Mouse (Mus musculus) CH12.LX (cell line): Measurements from ENCODE around the gene Cpa2. TPM values are rescaled to one million over a fixed set of nuclear protein-coding genes. Genes with fewer than 3 reads are reported as not detected.

Experiments
- DNase-seq: peaks from one replicate; pipeline ENCODE4 v3.0.0-alpha.2; 2013; ENCODE audit errors: extremely low read depth
- H3K27ac ChIP-seq: 2 replicates; pipeline ENCODE4 v1.5.1; 2012; ENCODE audit warnings: low read depth, mild to moderate bottlenecking, control low read depth, moderate library complexity; ENCODE audit not compliant: insufficient read depth
- H3K27me3 ChIP-seq: replicated peaks from 2 replicates; pipeline ENCODE3; 2012; ENCODE audit warnings: inconsistent platforms
- H3K36me3 ChIP-seq, 2 experiments: replicated peaks in 1 of 2; 2 replicates each; pipeline versions ENCODE3 to v1.6.1; 2012; ENCODE audit warnings: inconsistent platforms in 1 of 2, low read length in 1 of 2, mild to moderate bottlenecking in 1 of 2, mixed read lengths in 1 of 2, moderate library complexity in 1 of 2; ENCODE audit not compliant: control insufficient read depth in 1 of 2, insufficient read depth in 1 of 2
- H3K4me1 ChIP-seq, 2 experiments: 2 replicates each; pipeline ENCODE4 v1.6.1; 2012; ENCODE audit warnings: inconsistent platforms in 1 of 2, moderate library complexity in 1 of 2; ENCODE audit not compliant: insufficient read depth in 2 of 2, control insufficient read depth in 1 of 2
- H3K4me2 ChIP-seq: 2 replicates; pipeline ENCODE4 v1.6.1; 2012; ENCODE audit warnings: low read depth, mild to moderate bottlenecking, control low read depth; ENCODE audit not compliant: poor library complexity, insufficient read depth, severe bottlenecking
- H3K4me3 ChIP-seq, 3 experiments: fragments of 150-350 bp in 1 of 3; sonication (generic) in 1 of 3; replicated peaks in 1 of 3; 2 replicates each; pipeline versions ENCODE3 to v1.5.1; 2011 to 2012; ENCODE audit warnings: low read depth in 2 of 3, low read length in 2 of 3, mild to moderate bottlenecking in 2 of 3, moderate library complexity in 2 of 3, control low read depth in 1 of 3, improper control_type of control experiment in 1 of 3, inconsistent platforms in 1 of 3, mixed read lengths in 1 of 3; ENCODE audit not compliant: poor library complexity in 1 of 3
- H3K79me2 ChIP-seq: replicated peaks from 2 replicates; pipeline ENCODE4 v1.6.1; 2012; ENCODE audit warnings: mild to moderate bottlenecking, moderate library complexity; ENCODE audit not compliant: control insufficient read depth, poor library complexity, insufficient read depth, severe bottlenecking; ENCODE audit errors: extremely low read depth
- H3K9ac ChIP-seq: 2 replicates; pipeline ENCODE4 v1.6.1; 2012; ENCODE audit warnings: low read depth, mild to moderate bottlenecking, control low read depth, moderate library complexity; ENCODE audit not compliant: insufficient read depth
- H3K9me3 ChIP-seq: replicated peaks from 2 replicates; pipeline ENCODE3; 2012; ENCODE audit warnings: low read length, inconsistent platforms, mixed read lengths
- CHD1 ChIP-seq: IDR thresholded peaks from 2 replicates; pipeline ENCODE4 v1.6.1; 2012; ENCODE audit warnings: low read depth, low read length, improper control_type of control experiment, inconsistent platforms
- CHD2 ChIP-seq: IDR thresholded peaks from 2 replicates; pipeline ENCODE4 v1.6.1; 2011; ENCODE audit warnings: low read length, improper control_type of control experiment
- CTCF ChIP-seq, 2 experiments: IDR thresholded peaks in 1 of 2; conservative IDR thresholded peaks in 1 of 2; 2 replicates each; pipeline ENCODE4 v1.5.1; 2011 to 2012; ENCODE audit warnings: low read depth in 2 of 2, low read length in 2 of 2, improper control_type of control experiment in 1 of 2, inconsistent platforms in 1 of 2, mild to moderate bottlenecking in 1 of 2, moderate library complexity in 1 of 2
- E2F4 ChIP-seq: IDR thresholded peaks from 2 replicates; pipeline ENCODE4 v1.6.1; 2011; ENCODE audit warnings: low read depth, low read length, improper control_type of control experiment; ENCODE audit not compliant: insufficient replicate concordance
- EP300 ChIP-seq: IDR thresholded peaks from 2 replicates; pipeline ENCODE4 v1.6.1; 2011; ENCODE audit warnings: low read length, improper control_type of control experiment
- ETS1 ChIP-seq: conservative IDR thresholded peaks from 2 replicates; pipeline ENCODE4 v1.6.1; 2012; ENCODE audit warnings: low read depth, mild to moderate bottlenecking, inconsistent platforms, low read length, improper control_type of control experiment, moderate library complexity
- GABPA ChIP-seq: IDR thresholded peaks from 2 replicates; pipeline ENCODE4 v1.6.1; 2012; ENCODE audit warnings: low read depth, low read length, improper control_type of control experiment, inconsistent platforms; ENCODE audit not compliant: insufficient replicate concordance
- HCFC1 ChIP-seq: IDR thresholded peaks from 2 replicates; pipeline ENCODE4 v1.6.1; 2012; ENCODE audit warnings: low read depth, mild to moderate bottlenecking, inconsistent platforms, low read length, improper control_type of control experiment
- JUND ChIP-seq: conservative IDR thresholded peaks from 2 replicates; pipeline ENCODE4 v1.6.1; 2011; ENCODE audit warnings: low read depth, low read length, improper control_type of control experiment
- MAFK ChIP-seq: IDR thresholded peaks from 2 replicates; pipeline ENCODE4 v1.6.1; 2011; ENCODE audit warnings: low read length, improper control_type of control experiment; ENCODE audit not compliant: insufficient replicate concordance
- MEF2A ChIP-seq: IDR thresholded peaks from 2 replicates; pipeline ENCODE4 v1.6.1; 2014; ENCODE audit warnings: low read depth, mild to moderate bottlenecking, inconsistent platforms, low read length, improper control_type of control experiment, borderline replicate concordance
- MYC ChIP-seq: IDR thresholded peaks from 2 replicates; pipeline ENCODE4 v1.6.1; 2011; ENCODE audit warnings: low read depth, mild to moderate bottlenecking, improper control_type of control experiment, low read length
- PAX5 ChIP-seq: IDR thresholded peaks from 2 replicates; pipeline ENCODE4 v1.6.1; 2012; ENCODE audit warnings: low read length, inconsistent platforms, mixed read lengths
- POLR2AphosphoS2 ChIP-seq: IDR thresholded peaks from 2 replicates; pipeline ENCODE4 v1.6.1; 2011; ENCODE audit warnings: low read depth, low read length, improper control_type of control experiment
- RAD21 ChIP-seq: IDR thresholded peaks from 2 replicates; pipeline ENCODE4 v1.6.1; 2011; ENCODE audit warnings: low read depth, mild to moderate bottlenecking, low read length, improper control_type of control experiment, moderate library complexity
- RCOR1 ChIP-seq: conservative IDR thresholded peaks from 2 replicates; pipeline ENCODE4 v1.6.1; 2012; ENCODE audit warnings: low read depth, mild to moderate bottlenecking, inconsistent platforms, low read length, improper control_type of control experiment
- SIN3A ChIP-seq: IDR thresholded peaks from 2 replicates; pipeline ENCODE4 v1.6.1; 2012; ENCODE audit warnings: low read length, improper control_type of control experiment, inconsistent platforms
- SMC3 ChIP-seq: IDR thresholded peaks from 2 replicates; pipeline ENCODE4 v1.6.1; 2011; ENCODE audit warnings: low read depth, low read length, improper control_type of control experiment
- TBP ChIP-seq: conservative IDR thresholded peaks from 2 replicates; pipeline ENCODE4 v1.6.1; 2011; ENCODE audit warnings: low read depth, low read length, improper control_type of control experiment
- TCF12 ChIP-seq: IDR thresholded peaks from 2 replicates; pipeline ENCODE4 v1.6.1; 2014; ENCODE audit warnings: low read depth, mild to moderate bottlenecking, inconsistent platforms, low read length, improper control_type of control experiment
- UBTF ChIP-seq: IDR thresholded peaks from 2 replicates; pipeline ENCODE4 v1.6.1; 2012; ENCODE audit warnings: low read depth, mild to moderate bottlenecking, inconsistent platforms, low read length, improper control_type of control experiment, moderate library complexity
- USF1 ChIP-seq: IDR thresholded peaks from 2 replicates; pipeline ENCODE4 v1.6.1; 2014; ENCODE audit warnings: low read depth, mild to moderate bottlenecking, inconsistent platforms, low read length, improper control_type of control experiment
- USF2 ChIP-seq: conservative IDR thresholded peaks from 2 replicates; pipeline ENCODE4 v1.6.1; 2011; ENCODE audit warnings: low read depth, low read length, improper control_type of control experiment
- ZNF384 ChIP-seq: IDR thresholded peaks from 2 replicates; pipeline ENCODE4 v1.6.1; 2012; ENCODE audit warnings: low read depth, low read length, improper control_type of control experiment, inconsistent platforms
- dilution Hi-C: fragments of 300-500 bp; cut with MboI; formaldehyde crosslinking; loops from 2 replicates; pipeline ENCODE4 v1.14.3; 2020; ENCODE audit warnings: low sequenced_read_pairs; ENCODE audit not compliant: extremely low pct_unique_long_range_greater_than_20kb, extremely low pct_ligation_motif_present
- in situ Hi-C: fragments of 300-500 bp; cut with MboI; formaldehyde crosslinking; loops from 3 replicates; pipeline ENCODE4 v1.14.3; 2019; ENCODE audit warnings: low sequenced_read_pairs, low pct_ligation_motif_present, low pct_unique_long_range_greater_than_20kb, mixed read lengths
- polyA plus RNA-seq: library from polyadenylated mRNA; unstranded; fragments of >175 nt; gene quantifications from 2 replicates; pipeline ENCODE4 v1.2.1, GENCODE M21; 2012; ENCODE audit warnings: low read depth; ENCODE audit not compliant: insufficient read length
- total RNA-seq, 2 experiments: library from RNA; depleted of rRNA; stranded (reverse); fragments of 300-350 nt in 1 of 2; fragments of >200 nt in 1 of 2; gene quantifications; 2 replicates each; pipeline ENCODE4 v1.2.3; 2012 to 2014

The Cpa2 gene
- total RNA-seq (2012; rRNA removed) (not detected in 2 replicates), total RNA-seq (2014; rRNA removed) (not detected in 2 replicates), polyA plus RNA-seq (not detected in 2 replicates)

GRCm38 (mm10) chr6:30541009-30541799 lies at the start of gene Cpa2:
Gene Cpa2 (plus strand): TSS chr6:30541582.
- H3K27me3 ChIP-seq, result no peaks in the 10 kb centered on the region
- H3K9ac ChIP-seq, result no peak within 1 kb of the TSS
- H3K36me3 ChIP-seq, result no peaks in the 10 kb centered on the region
- H3K4me1 ChIP-seq, result no peaks in the 10 kb centered on the region
- in situ Hi-C loops (no loop called here), dilution Hi-C loops (no loop called here)
- H3K9me3 ChIP-seq, result no peaks in the 10 kb centered on the region
- no peaks in the 10 kb centered on the region for H3K79me2 ChIP-seq
- H3K4me2 ChIP-seq, result no peak within 1 kb of the TSS
- no peak within 1 kb of the TSS for H3K4me3 ChIP-seq
- TF ChIP-seq USF2, result no peak
- TF ChIP-seq EP300, result no peak
- TF ChIP-seq HCFC1, result no peak
- no peak for TF ChIP-seq MYC
- no peak for TF ChIP-seq GABPA
- no peak for TF ChIP-seq TBP
- TF ChIP-seq JUND, result no peak
- TF ChIP-seq E2F4, result no peak
- no peak for TF ChIP-seq USF1
- TF ChIP-seq POLR2AphosphoS2, result no peak
- no peak for DNase-seq
- no peak within 1 kb of the TSS for H3K27ac ChIP-seq

GRCm38 (mm10) chr6:30499049-30499448 lies 42.3 kb upstream of the Cpa2 start:
- peaks cover 0 to 11% of the 10 kb centered on the region in 2 experiments; a peak in 2 of 4 replicates for H3K4me1 ChIP-seq
- H3K4me2 ChIP-seq, result no peak overlapping the region
- TF ChIP-seq SMC3, result no peak
- no peak for TF ChIP-seq ETS1
- TF ChIP-seq ZNF384, result no peak
- no peak for TF ChIP-seq MEF2A
- no peak for TF ChIP-seq UBTF
- TF ChIP-seq USF2, result no peak
- TF ChIP-seq JUND, result no peak
- TF ChIP-seq TCF12, result no peak
- no peak for TF ChIP-seq RCOR1
- TF ChIP-seq CTCF (conservative IDR thresholded peaks at IDR 0.05 in 1 of 2, IDR thresholded peaks at IDR 0.05 in 1 of 2; ENCODE audit: low read depth in 2 of 2, low read length in 2 of 2), result no peak
- TF ChIP-seq HCFC1, result no peak
- TF ChIP-seq SIN3A, result no peak
- no peak for TF ChIP-seq GABPA
- no peak for TF ChIP-seq POLR2AphosphoS2
- TF ChIP-seq PAX5, result no peak
- TF ChIP-seq RAD21, result no peak
- no peak for TF ChIP-seq CHD2
- TF ChIP-seq MAFK, result no peak
- no peak for TF ChIP-seq CHD1
- in situ Hi-C loops, result no loop called here
- H3K9ac ChIP-seq, result no peak overlapping the region
- no peak for DNase-seq
- dilution Hi-C loops, result no loop called here
- H3K4me3 ChIP-seq, result no peak overlapping the region
- no peaks in the 10 kb centered on the region for H3K27me3 ChIP-seq
- H3K36me3 ChIP-seq, result peaks cover 53 to 85% of the 10 kb centered on the region in 2 experiments
- peaks cover 6% of the 10 kb centered on the region; the same call in 1 of the 2 replicates for H3K79me2 ChIP-seq
- no peak overlapping the region for H3K27ac ChIP-seq
- no peaks in the 10 kb centered on the region for H3K9me3 ChIP-seq
